Mouse (Mus musculus) myocyte (in vitro differentiated cells): ENCODE results near the gene Mpg.

Experiments
- E2F4 ChIP-seq: IDR thresholded peaks from one replicate; pipeline ENCODE4 v1.6.1; 2011; ENCODE audit warnings: mild to moderate bottlenecking, control low read depth, moderate library complexity; ENCODE audit not compliant: insufficient read depth
- MAX ChIP-seq: IDR thresholded peaks from one replicate; pipeline ENCODE4 v1.6.1; 2011; ENCODE audit warnings: low read depth, mild to moderate bottlenecking, control low read depth
- MYOD1 ChIP-seq, 3 experiments: IDR thresholded peaks; one replicate each; pipeline ENCODE4 v1.6.1; 2011; ENCODE audit warnings: control low read depth in 2 of 3, low read depth in 2 of 3, mild to moderate bottlenecking in 2 of 3, moderate library complexity in 1 of 3; ENCODE audit not compliant: insufficient read length in 2 of 3, control insufficient read depth in 1 of 3
- POLR2A ChIP-seq: IDR thresholded peaks from one replicate; pipeline ENCODE4 v1.6.1; 2011; ENCODE audit warnings: low read depth, mild to moderate bottlenecking, control low read depth, moderate library complexity; ENCODE audit not compliant: insufficient read length
- POLR2AphosphoS2 ChIP-seq: IDR thresholded peaks from one replicate; pipeline ENCODE4 v1.6.1; 2011; ENCODE audit warnings: low read depth, control low read depth; ENCODE audit not compliant: insufficient read length
- REST ChIP-seq: IDR thresholded peaks from one replicate; pipeline ENCODE4 v1.6.1; 2011; ENCODE audit warnings: mild to moderate bottlenecking, control low read depth, moderate library complexity; ENCODE audit not compliant: insufficient read depth, insufficient read length
- TCF12 ChIP-seq: IDR thresholded peaks from one replicate; pipeline ENCODE4 v1.6.1; 2011; ENCODE audit warnings: mild to moderate bottlenecking, control low read depth; ENCODE audit not compliant: poor library complexity, insufficient read depth, severe bottlenecking
- TCF3 ChIP-seq: IDR thresholded peaks from one replicate; pipeline ENCODE4 v1.6.1; 2011; ENCODE audit warnings: low read depth, control low read depth; ENCODE audit not compliant: insufficient read length

DNA sequence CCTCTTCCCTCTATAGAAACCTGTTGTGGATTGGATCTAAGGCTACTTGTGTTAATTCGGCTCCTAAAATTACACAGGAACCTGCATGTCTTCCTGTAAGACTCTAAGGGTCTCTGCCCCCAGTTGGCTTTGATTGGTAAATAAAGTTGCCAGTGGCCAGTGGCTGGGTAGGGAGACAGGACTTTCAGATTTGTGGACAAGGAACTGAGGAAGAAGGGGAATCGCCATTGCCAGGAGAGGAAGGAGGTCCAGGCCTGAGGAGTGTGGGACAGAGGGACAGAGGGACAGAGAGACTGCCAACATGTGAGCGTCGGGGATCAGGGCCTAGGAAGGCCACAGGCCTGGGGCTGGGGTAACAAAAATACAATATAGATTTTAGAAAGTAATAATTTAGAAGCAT lies 45.1 kb upstream of the Mpg start:
- TF ChIP-seq POLR2A = no peak
- TF ChIP-seq POLR2AphosphoS2 = no peak
- no peak for TF ChIP-seq REST
- TF ChIP-seq TCF3 = no peak
- no peak for TF ChIP-seq TCF12
- TF ChIP-seq MAX = no peak
- no peak for TF ChIP-seq E2F4
- TF ChIP-seq MYOD1 (IDR thresholded peaks at IDR 0.05; ENCODE audit: control insufficient read depth in 1 of 3, insufficient read length in 2 of 3, low read depth in 2 of 3) = no peak
